Mouse (Mus musculus): ENCODE measurements around the gene Gm28047. TPM values are rescaled to one million over a fixed set of nuclear protein-coding genes. Genes with fewer than 3 reads are reported as not detected.

Gene Gm28047
- polyA plus RNA-seq, 2 experiments, result not detected

DNA sequence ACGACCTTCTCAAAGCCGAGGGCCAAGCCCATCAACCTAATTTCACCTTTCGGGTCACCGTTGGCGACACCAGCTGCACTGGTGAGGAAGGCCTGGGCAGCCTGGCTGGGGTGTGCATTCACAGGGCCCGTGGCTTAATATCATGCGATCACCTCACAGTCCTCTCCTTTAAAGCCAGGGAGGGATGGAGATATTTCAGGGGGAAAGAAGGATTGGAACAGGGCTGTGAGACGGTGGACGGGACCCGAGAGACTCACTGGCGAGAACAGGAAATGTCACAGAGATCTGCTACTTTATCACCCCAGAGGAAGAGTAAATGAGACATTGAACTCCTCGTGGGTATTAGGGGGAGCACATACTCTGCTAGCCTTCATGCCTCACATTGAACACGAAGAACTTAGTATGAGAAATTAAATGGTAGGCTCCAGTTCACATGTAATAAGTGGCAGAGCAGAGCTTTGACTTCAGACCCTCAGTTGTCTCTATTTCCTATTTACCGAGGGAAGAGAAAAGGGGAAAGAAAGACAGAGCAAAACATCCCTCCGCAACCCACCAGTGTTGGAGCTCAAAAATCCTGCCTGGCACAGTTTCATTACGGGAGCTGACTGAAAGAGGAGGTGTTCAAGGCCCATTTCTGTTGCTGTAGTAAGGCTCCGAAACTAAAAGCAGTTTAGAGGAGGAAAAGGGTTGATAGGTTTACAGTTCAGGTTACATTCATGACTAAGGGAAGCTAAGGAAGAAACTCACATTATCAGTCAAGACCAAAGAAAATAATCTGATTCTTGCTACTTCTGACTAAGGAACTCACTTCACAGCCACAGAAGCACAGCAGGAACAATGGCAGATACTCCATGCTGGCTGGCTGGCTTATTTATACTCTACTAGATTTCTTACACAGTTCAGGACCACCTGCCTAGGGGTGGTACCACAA is 105.4 kb downstream of the Gm28047 start:
- Histone ChIP-seq H3K9me3 (ENCODE audit: control insufficient read depth, low read length) (no peaks in the 10 kb centered on the region), H3K4me2 (replicated peaks; ENCODE audit: low read depth, low read length, severe bottlenecking) (peak overlapping the region; percentile 85), H3K9ac (ENCODE audit: low read depth, low read length, severe bottlenecking) (peak overlapping the region; percentile 69), H3K27me3 (ENCODE audit: control insufficient read depth, insufficient read depth, low read length) (no peaks in the 10 kb centered on the region), H3K27ac (replicated peaks; ENCODE audit: low read depth, low read length) (peak overlapping the region; percentile 99), H3K4me1 (ENCODE audit: control insufficient read depth, insufficient read depth, low read length) (peaks cover 20% of the 10 kb centered on the region), H3K4me3 (replicated peaks; ENCODE audit: low read length) (peak overlapping the region; percentile 69), H3K36me3 (ENCODE audit: control insufficient read depth, insufficient read depth, low read length) (peaks cover 26% of the 10 kb centered on the region)
- DNase-seq (ENCODE audit: low spot score), result no peak
- TF ChIP-seq POLR2A (IDR thresholded peaks at IDR 0.05; ENCODE audit: borderline replicate concordance, extremely low read depth, insufficient read depth, insufficient read length), result no peak
- 60% methylated on average over 16 of the region's 17 CpGs for WGBS
- ATAC-seq (ENCODE audit: low FRiP score, low read depth), result no peak

DNA sequence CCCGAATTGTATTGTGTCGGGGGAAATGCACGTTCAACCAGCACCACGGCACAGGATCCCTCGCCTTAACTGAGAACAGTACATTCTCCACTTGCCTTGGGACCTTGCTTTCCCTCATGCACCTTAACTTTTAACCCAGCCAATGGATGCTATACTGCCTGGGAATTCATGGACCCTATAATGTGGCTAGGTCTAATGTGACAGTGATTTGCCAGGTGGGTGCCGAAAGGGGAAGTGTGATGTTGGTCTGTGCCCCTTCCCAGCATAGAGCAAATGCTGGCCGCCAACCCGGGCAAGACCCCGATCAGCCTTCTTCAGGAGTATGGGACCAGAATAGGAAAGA is 106.0 kb downstream of the Gm28047 start:
- WGBS, result 17% methylated on average over 9 of the region's 9 CpGs
- no peak for TF ChIP-seq POLR2A (IDR thresholded peaks at IDR 0.05; ENCODE audit: borderline replicate concordance, extremely low read depth, insufficient read depth, insufficient read length)
- H3K9ac ChIP-seq (ENCODE audit: low read depth, low read length, severe bottlenecking), result peak overlapping the region; percentile 69
- peak overlapping the region; percentile 99 for H3K27ac ChIP-seq (replicated peaks; ENCODE audit: low read depth, low read length)
- peak overlapping the region; percentile 85 for H3K4me2 ChIP-seq (replicated peaks; ENCODE audit: low read depth, low read length, severe bottlenecking)
- DNase-seq (ENCODE audit: low spot score) (no peak), ATAC-seq (ENCODE audit: low FRiP score, low read depth) (no peak)
- H3K27me3 ChIP-seq (ENCODE audit: control insufficient read depth, insufficient read depth, low read length), result no peaks in the 10 kb centered on the region
- no peaks in the 10 kb centered on the region for H3K9me3 ChIP-seq (ENCODE audit: control insufficient read depth, low read length)
- H3K4me3 ChIP-seq (replicated peaks; ENCODE audit: low read length), result peak overlapping the region; percentile 69
- H3K36me3 ChIP-seq (ENCODE audit: control insufficient read depth, insufficient read depth, low read length), result peaks cover 21% of the 10 kb centered on the region
- peaks cover 20% of the 10 kb centered on the region for H3K4me1 ChIP-seq (ENCODE audit: control insufficient read depth, insufficient read depth, low read length)

DNA sequence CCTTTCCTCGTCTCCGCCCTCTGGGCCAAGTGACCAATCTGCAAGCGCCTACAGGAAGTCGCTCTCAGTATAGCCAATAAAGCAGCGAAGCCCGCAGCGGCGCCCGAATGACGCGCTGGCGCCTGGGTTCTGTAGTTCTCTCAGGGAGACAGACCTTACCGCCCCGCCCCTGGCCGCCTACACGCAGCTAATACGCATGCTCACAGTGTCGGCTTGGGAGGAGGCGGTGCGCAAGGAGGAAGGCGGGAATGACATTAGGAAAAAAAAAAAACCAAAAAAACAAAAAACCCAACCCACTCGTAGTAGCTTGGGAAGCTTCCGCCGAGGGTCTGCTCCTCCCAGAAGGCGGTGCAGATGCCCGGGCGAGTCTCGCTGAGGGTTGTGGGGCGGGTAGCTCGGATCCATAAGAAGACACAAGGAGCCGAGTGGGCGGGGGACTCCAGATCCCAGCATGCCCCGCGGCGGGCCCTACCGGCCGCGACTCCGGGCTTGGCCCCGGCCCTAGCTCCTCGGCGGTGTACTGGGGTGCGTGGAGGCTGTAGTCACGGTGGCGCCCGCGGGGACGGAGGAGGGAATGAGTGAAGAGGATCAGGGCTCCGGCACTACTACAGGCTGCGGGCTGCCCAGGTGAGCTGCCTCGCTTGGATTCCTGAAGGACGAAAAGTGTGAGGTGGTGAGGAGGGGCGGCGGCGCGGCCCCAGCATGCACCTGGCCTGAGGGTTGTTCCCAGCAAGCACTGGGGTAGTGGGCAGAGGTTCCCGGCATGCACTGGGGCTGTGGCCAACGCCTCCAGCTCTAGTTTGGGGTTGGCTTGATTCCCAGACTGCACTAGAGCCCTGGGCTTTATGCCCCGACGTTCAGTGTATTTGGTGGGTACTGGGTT is 106.7 kb downstream of the Gm28047 start, which contains the start of gene Tarbp2:
Tarbp2 (plus strand) TSS at position 217 of the 883 bp plus-strand sequence.
- ATAC-seq (ENCODE audit: low FRiP score, low read depth) (peak; percentile 91), DNase-seq (ENCODE audit: low spot score) (peak; percentile 100)
- peaks cover 17% of the 10 kb centered on the region for H3K36me3 ChIP-seq (ENCODE audit: control insufficient read depth, insufficient read depth, low read length)
- no peaks in the 10 kb centered on the region for H3K27me3 ChIP-seq (ENCODE audit: control insufficient read depth, insufficient read depth, low read length)
- peak within 1 kb of the TSS; percentile 69 for H3K4me3 ChIP-seq (replicated peaks; ENCODE audit: low read length)
- H3K9me3 ChIP-seq (ENCODE audit: control insufficient read depth, low read length), result no peaks in the 10 kb centered on the region
- TF ChIP-seq POLR2A (IDR thresholded peaks at IDR 0.05; ENCODE audit: borderline replicate concordance, extremely low read depth, insufficient read depth, insufficient read length), result peak; percentile 69; the same call in 1 of the 2 replicates
- peak within 1 kb of the TSS; percentile 99 for H3K27ac ChIP-seq (replicated peaks; ENCODE audit: low read depth, low read length)
- under 1% methylated on average over 59 of the region's 60 CpGs for WGBS
- peak within 1 kb of the TSS; percentile 69 for H3K9ac ChIP-seq (ENCODE audit: low read depth, low read length, severe bottlenecking)
- peaks cover 20% of the 10 kb centered on the region for H3K4me1 ChIP-seq (ENCODE audit: control insufficient read depth, insufficient read depth, low read length)
- H3K4me2 ChIP-seq (replicated peaks; ENCODE audit: low read depth, low read length, severe bottlenecking), result peak within 1 kb of the TSS; percentile 85

DNA sequence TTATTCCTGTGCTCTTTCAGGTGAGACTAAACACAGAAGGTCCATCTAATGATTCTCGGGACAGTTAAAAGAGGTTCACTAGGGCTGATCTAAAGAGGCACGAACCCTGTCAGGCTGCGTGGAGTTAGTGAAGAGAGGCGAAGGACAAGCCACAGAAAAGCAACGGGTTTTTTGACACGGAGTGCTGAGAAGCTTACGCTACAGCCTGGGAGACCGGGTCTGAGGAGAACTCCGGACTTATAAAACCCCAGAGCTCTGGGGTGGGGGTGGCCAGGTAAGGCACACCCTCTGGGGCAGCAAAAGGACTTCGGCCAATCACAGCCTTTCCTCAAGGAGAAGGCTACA is 107.3 kb downstream of the Gm28047 start:
- no peak for DNase-seq (ENCODE audit: low spot score)
- Histone ChIP-seq H3K27me3 (ENCODE audit: control insufficient read depth, insufficient read depth, low read length) (no peaks in the 10 kb centered on the region), H3K9ac (ENCODE audit: low read depth, low read length, severe bottlenecking) (peak overlapping the region; percentile 40; the same call in 1 of the 2 replicates), H3K9me3 (ENCODE audit: control insufficient read depth, low read length) (no peaks in the 10 kb centered on the region), H3K4me1 (ENCODE audit: control insufficient read depth, insufficient read depth, low read length) (peaks cover 20% of the 10 kb centered on the region), H3K4me2 (replicated peaks; ENCODE audit: low read depth, low read length, severe bottlenecking) (peak overlapping the region; percentile 85), H3K36me3 (ENCODE audit: control insufficient read depth, insufficient read depth, low read length) (peaks cover 15% of the 10 kb centered on the region), H3K4me3 (replicated peaks; ENCODE audit: low read length) (peak overlapping the region; percentile 69), H3K27ac (replicated peaks; ENCODE audit: low read depth, low read length) (peak overlapping the region; percentile 61; the same call in 1 of the 2 replicates)
- no peak for ATAC-seq (ENCODE audit: low FRiP score, low read depth)
- TF ChIP-seq POLR2A (IDR thresholded peaks at IDR 0.05; ENCODE audit: borderline replicate concordance, extremely low read depth, insufficient read depth, insufficient read length), result peak; percentile 36; the same call in 1 of the 2 replicates
- WGBS, result 0% methylated on average over 10 of the region's 10 CpGs
